Mouse (Mus musculus) embryonic facial prominence, embryonic 14.5 days (tissue): ENCODE results near the gene Chchd5. TPM values are rescaled to one million over a fixed set of nuclear protein-coding genes. Genes with fewer than 3 reads are reported as not detected.

Experiments used
- ATAC-seq: fragments of 200-750 bp; cut with Nextera tagmentation; 2 replicates; pipeline ENCODE4 v1.8.0; 2017; ENCODE audit warnings: low read depth, moderate number of reproducible peaks, moderate TSS enrichment
- DNase-seq: peaks from one replicate; pipeline ENCODE4 v3.0.0-alpha.2; 2015; ENCODE audit warnings: low spot score
- H3K27ac ChIP-seq: fragments of 300-500 bp; sonication (generic); replicated peaks from 2 replicates; pipeline ENCODE4 v1.5.1; 2014; ENCODE audit warnings: low read depth, mild to moderate bottlenecking, low read length, moderate library complexity
- H3K27me3 ChIP-seq: fragments of 300-500 bp; sonication (generic); replicated peaks from 2 replicates; pipeline ENCODE4 v1.6.1; 2014; ENCODE audit warnings: low read length; ENCODE audit not compliant: control insufficient read depth, insufficient read depth
- H3K36me3 ChIP-seq: fragments of 300-500 bp; sonication (generic); 2 replicates; pipeline ENCODE4 v1.6.1; 2014; ENCODE audit warnings: low read length, mixed read lengths; ENCODE audit not compliant: control insufficient read depth, insufficient read depth
- H3K4me1 ChIP-seq: fragments of 300-500 bp; sonication (generic); 2 replicates; pipeline ENCODE4 v1.6.1; 2014; ENCODE audit warnings: antibody characterized with exemption, low read length; ENCODE audit not compliant: control insufficient read depth, insufficient read depth
- H3K4me2 ChIP-seq: fragments of 300-500 bp; sonication (generic); 2 replicates; pipeline ENCODE4 v1.6.1; 2014; ENCODE audit warnings: low read depth, mild to moderate bottlenecking, low read length, moderate library complexity, mixed read lengths
- H3K4me3 ChIP-seq: fragments of 300-500 bp; sonication (generic); 2 replicates; pipeline ENCODE4 v1.5.1; 2014; ENCODE audit warnings: low read depth, mild to moderate bottlenecking, low read length
- H3K9ac ChIP-seq: fragments of 300-500 bp; sonication (generic); 2 replicates; pipeline ENCODE4 v1.6.1; 2014; ENCODE audit warnings: low read depth, mild to moderate bottlenecking, low read length, moderate library complexity, mixed read lengths
- H3K9me3 ChIP-seq: fragments of 300-500 bp; sonication (generic); 2 replicates; pipeline ENCODE4 v1.6.1; 2016; ENCODE audit warnings: low read length; ENCODE audit not compliant: control insufficient read depth
- WGBS: fragments of 180-500 bp; shearing (Covaris S2); extraction: QIAGEN DNeasy Blood & Tissue Kit; methylation state at CpG from one replicate; pipeline ENCODE4 v1.1.7; 2014; 5-methylcytosine and 5-hydroxymethylcytosine counted together
- polyA plus RNA-seq: library from polyadenylated mRNA; unstranded; fragments of >200 nt; fragmentation: Nextera tagmentation; extraction: Ambion mirVana; gene quantifications from 2 replicates; pipeline ENCODE4 v1.2.1, GENCODE M21; 2014

Chchd5 gene
- polyA plus RNA-seq, 1 experiment from 2014 or later: 25.8 TPM

DNA sequence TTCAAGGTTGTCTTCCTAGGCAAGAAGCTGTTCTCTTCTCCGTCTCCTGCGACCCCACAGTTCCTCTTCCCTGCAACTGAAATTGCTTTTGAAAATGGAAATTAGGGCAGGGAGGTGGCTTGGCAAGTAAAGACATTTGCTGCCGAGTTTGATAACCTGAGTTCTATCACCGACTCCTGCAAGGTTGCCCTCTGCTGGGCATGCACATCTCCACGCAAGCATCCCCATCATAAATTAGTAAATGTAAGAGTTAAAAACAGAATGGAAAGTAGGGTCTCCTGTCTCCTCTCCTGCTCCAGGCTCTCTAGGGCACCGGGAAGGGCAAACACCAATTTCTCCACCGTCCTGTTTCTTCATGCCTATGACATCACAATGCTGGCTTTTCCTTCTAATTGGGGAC lies 2.7 kb downstream of the Chchd5 start:
- ATAC-seq: no peak
- 95% methylated on average over 7 of the region's 7 CpGs for WGBS
- DNase-seq: no peak
- no peak overlapping the region for H3K9ac ChIP-seq
- peaks cover 8% of the 10 kb centered on the region; the same call in 1 of the 2 replicates for H3K4me1 ChIP-seq
- peaks cover 35% of the 10 kb centered on the region for H3K36me3 ChIP-seq
- no peak overlapping the region for H3K4me2 ChIP-seq
- H3K27ac ChIP-seq: no peak overlapping the region
- no peaks in the 10 kb centered on the region for H3K27me3 ChIP-seq
- H3K9me3 ChIP-seq: 0 out of 2 replicates have a peak, but pooled peaks cover 6% of the 10 kb centered on the region
- H3K4me3 ChIP-seq: no peak overlapping the region

DNA sequence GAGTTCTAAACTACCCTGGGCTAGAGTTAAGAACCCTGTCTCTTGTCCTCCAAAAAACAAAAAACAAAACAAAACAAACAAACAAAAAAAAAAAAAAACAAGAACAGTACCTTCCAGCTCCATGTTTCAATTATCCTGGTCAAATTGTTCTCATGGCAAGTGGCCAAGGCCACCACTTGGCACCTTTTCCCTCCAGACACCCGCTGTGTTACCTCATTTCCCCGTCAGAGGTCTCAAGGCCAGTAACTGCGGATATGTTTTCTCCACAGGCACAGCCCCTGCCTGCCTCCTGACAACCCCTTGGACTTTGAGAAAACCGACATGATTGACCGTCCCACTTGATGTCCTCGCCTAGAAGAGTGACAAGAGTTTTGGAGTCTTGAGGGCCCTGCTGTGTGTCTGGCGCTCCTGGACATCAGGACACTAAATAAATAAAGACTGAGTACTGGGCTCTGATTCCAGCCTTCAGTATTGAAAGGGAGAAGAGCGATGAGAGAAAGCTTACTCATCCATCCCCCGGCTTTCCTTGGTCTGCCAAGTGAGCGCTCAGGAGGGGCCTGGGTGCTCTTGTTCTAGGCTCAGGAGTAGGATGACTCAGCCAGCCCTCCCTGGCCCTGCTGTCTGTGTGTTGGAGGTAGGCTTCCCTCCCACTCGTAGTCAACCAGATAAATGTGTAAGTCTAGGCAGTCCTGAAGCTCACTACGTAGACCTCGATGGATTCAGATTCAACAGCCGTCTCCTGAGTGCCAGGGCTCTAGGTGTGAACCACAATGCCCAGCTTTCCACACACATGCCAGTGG lies 3.7 kb downstream of the Chchd5 start:
- no peaks in the 10 kb centered on the region for H3K27me3 ChIP-seq
- WGBS: 94% methylated on average over 14 of the region's 14 CpGs
- no peak overlapping the region for H3K9ac ChIP-seq
- ATAC-seq: no peak
- H3K27ac ChIP-seq: no peak overlapping the region
- 0 out of 2 replicates have a peak, but pooled peaks cover 6% of the 10 kb centered on the region for H3K9me3 ChIP-seq
- no peak overlapping the region for H3K4me2 ChIP-seq
- DNase-seq: no peak
- peaks cover 26% of the 10 kb centered on the region for H3K36me3 ChIP-seq
- H3K4me3 ChIP-seq: no peak overlapping the region
- peaks cover 8% of the 10 kb centered on the region; the same call in 1 of the 2 replicates for H3K4me1 ChIP-seq

DNA sequence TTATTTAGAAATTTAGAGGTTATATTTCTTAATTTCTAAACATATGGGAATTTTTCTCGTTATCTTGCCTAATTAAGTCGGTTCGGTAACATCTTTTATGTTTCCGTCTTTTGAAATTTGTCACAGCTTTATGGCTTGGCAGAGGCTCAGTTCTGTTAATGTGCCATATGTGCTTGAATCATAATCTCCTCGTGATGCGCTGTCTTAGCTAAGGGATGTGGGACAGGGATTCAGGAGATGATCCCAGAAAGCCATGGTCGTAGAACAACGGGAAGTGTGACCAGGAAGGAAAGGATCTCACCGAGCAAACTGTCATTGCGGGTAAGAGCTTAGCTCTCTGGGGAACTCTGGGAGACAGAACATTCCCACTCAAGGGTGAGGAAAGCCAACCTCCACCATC lies 10.4 kb downstream of the Chchd5 start:
- no peak overlapping the region for H3K4me3 ChIP-seq
- H3K4me2 ChIP-seq: no peak overlapping the region
- H3K4me1 ChIP-seq: no peaks in the 10 kb centered on the region
- 87% methylated on average over 10 of the region's 10 CpGs for WGBS
- no peak overlapping the region for H3K9ac ChIP-seq
- ATAC-seq: no peak
- no peaks in the 10 kb centered on the region for H3K36me3 ChIP-seq
- no peaks in the 10 kb centered on the region for H3K27me3 ChIP-seq
- no peak for DNase-seq
- no peaks in the 10 kb centered on the region for H3K9me3 ChIP-seq
- H3K27ac ChIP-seq: no peak overlapping the region

DNA sequence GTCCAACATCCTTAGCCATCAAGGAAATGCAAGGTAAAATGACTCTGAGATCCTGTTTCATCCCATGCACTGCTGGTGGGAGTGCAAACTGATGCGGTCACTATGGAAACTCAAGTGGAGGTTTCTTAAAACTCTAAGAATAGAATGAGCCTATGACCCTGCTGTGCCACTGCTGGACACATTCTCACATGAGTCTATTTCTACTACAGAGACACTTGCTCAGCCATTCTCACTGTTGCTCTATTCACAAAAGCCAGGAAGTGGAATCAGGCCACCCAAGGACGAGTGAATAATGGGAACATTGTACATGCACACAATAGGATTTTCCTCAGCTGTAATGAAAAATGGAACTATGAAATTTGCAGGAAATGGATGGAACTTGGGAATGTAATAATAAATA lies 19.3 kb downstream of the Chchd5 start:
- H3K27me3 ChIP-seq: no peaks in the 10 kb centered on the region
- no peak for ATAC-seq
- no peaks in the 10 kb centered on the region for H3K36me3 ChIP-seq
- no peaks in the 10 kb centered on the region for H3K9me3 ChIP-seq
- peak; percentile 12 for DNase-seq
- no peaks in the 10 kb centered on the region for H3K4me1 ChIP-seq
- H3K9ac ChIP-seq: no peak overlapping the region
- H3K4me2 ChIP-seq: no peak overlapping the region
- no peak overlapping the region for H3K27ac ChIP-seq
- H3K4me3 ChIP-seq: no peak overlapping the region
- WGBS: 57% methylated on average over 2 of the region's 2 CpGs

DNA sequence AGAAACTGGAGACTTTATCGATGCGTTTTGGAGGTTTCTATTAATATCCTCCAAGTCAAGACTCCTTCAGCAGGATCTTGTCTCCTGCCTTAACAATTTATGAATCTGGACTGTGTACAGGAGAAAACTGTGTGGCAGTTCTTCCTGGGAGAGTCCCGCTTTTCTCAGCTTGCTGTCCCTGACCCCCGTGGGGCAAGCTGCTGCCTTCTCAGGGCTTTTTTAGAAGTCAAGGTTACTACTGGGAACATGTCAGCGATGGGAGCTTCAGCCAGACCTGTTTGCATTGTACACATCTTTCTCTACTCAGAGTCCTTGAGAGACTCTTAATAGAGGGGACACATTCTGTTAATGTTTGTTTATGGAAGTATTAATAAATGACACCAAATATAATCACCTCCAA lies 20.9 kb downstream of the Chchd5 start:
- Histone ChIP-seq H3K4me2 (no peak overlapping the region), H3K4me3 (no peak overlapping the region), H3K36me3 (no peaks in the 10 kb centered on the region), H3K9ac (no peak overlapping the region), H3K9me3 (no peaks in the 10 kb centered on the region), H3K27ac (no peak overlapping the region), H3K27me3 (no peaks in the 10 kb centered on the region), H3K4me1 (no peaks in the 10 kb centered on the region)
- ATAC-seq (no peak), DNase-seq (no peak)
- WGBS: 89% methylated on average over 5 of the region's 5 CpGs

DNA sequence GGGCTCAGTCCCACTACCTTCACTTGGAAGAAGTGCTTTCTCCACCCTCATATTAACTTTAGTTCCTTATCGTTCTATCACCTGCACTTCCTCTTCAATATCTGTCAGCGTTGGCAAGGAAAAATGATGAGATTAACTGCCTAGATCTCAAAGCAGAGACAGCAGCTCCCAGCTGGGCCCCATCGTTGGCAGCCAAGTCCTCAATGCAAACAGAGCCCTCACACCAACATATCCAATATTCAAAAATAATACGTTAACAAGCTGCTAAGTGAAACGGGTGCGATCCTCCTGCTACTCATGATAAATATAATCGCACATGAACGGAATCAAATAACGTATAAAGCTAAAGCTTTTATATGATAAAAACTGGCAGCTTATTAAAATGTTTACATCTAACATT lies 21.6 kb downstream of the Chchd5 start:
- DNase-seq (no peak), ATAC-seq (no peak)
- Histone ChIP-seq H3K4me2 (no peak overlapping the region), H3K4me1 (no peaks in the 10 kb centered on the region), H3K4me3 (no peak overlapping the region), H3K9me3 (no peaks in the 10 kb centered on the region), H3K27ac (no peak overlapping the region), H3K27me3 (no peaks in the 10 kb centered on the region), H3K9ac (no peak overlapping the region), H3K36me3 (no peaks in the 10 kb centered on the region)
- WGBS: 85% methylated on average over 9 of the region's 9 CpGs

DNA sequence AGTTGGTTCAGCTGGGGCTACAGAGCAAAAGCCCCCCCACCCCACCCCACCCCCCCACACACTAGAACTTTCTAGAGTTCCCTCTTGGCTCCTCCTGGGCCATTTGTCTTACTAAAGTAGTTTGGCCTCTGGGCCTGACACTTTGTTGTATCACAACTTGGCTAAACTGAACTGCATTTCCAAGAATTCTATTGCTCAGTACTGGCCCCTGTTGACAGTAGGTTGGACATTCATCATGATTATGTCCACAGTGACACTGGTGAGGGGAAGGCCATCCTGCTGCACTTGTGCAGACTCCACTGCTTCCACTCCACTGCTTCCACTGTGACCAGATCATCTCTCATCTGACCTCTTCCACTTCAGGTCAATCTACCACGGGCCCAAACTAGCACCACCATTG lies 23.3 kb downstream of the Chchd5 start:
- H3K4me1 ChIP-seq: no peaks in the 10 kb centered on the region
- H3K4me2 ChIP-seq: no peak overlapping the region
- no peaks in the 10 kb centered on the region for H3K36me3 ChIP-seq
- ATAC-seq (no peak), DNase-seq (no peak)
- H3K4me3 ChIP-seq: no peak overlapping the region
- H3K9ac ChIP-seq: no peak overlapping the region
- WGBS: 68% methylated on average over 1 of the region's 1 CpGs
- H3K9me3 ChIP-seq: no peaks in the 10 kb centered on the region
- no peak overlapping the region for H3K27ac ChIP-seq
- no peaks in the 10 kb centered on the region for H3K27me3 ChIP-seq

DNA sequence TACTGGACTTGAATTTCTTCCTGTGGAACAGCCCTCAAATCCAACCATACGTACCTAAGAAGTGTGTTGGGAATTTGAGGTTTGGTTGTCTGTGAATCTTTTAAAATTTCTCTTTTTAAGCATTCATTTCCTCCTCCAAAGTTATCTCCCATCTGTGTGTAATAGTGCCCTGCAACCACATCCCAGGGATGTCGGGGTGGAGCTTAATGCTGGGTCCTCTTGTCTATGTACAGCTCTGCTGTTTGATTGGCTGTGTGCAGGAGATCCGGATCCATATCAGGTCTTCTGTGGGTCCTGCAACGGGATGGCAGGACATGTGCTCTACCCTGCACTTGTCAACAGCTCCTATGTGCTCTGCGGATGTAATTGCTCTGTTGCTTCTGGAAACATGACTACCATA lies 35.3 kb downstream of the Chchd5 start:
- no peak for DNase-seq
- H3K27ac ChIP-seq: no peak overlapping the region
- 67% methylated on average over 5 of the region's 5 CpGs for WGBS

More for the DNA sequence above, 35.3 kb downstream of the Chchd5 start:
- no peaks in the 10 kb centered on the region for H3K27me3 ChIP-seq
- peaks cover 9% of the 10 kb centered on the region; the same call in 1 of the 2 replicates for H3K9me3 ChIP-seq
- H3K4me1 ChIP-seq: no peaks in the 10 kb centered on the region
- H3K4me3 ChIP-seq: no peak overlapping the region
- H3K4me2 ChIP-seq: no peak overlapping the region
- no peaks in the 10 kb centered on the region for H3K36me3 ChIP-seq
- H3K9ac ChIP-seq: no peak overlapping the region
- ATAC-seq: no peak
